In the genomic region with DNA sequence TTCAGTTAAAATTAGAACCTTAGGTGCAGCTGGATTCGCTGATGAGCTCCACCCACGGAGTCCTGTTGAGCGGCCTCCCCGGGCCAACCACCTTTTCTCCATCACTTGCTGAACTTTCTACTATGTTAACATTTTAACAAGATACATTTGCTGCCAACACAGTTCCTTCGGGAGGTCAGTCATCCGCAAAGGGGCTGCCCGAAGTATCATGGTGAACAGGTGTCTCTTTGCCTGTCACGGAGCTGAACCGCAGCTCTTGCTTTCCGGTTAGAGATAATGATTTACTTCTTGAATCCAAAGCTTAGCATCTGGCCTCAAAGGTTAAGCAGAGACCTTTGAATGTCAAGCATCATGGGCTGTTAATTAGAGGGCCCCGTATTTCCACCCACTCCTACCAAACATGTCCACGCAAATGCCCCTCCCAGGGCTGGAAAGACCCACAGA, we compare ENCODE assay signal across 12 mouse cellular contexts.
DNase-seq lines count a peak whose midpoint lies in the region; ATAC-seq lines count a peak whose summit lies in the region.
"Had no signal": no experiment of that assay in that cellular context is flagged by ENCODE, and none has a peak within 500 bp of the region (broad histone marks: within the 10 kb centered on the region; RNA-seq: fewer than 3 reads in every experiment).

No protein-coding gene starts in this region.

- no peak overlapping the region for H3K4me3 ChIP-seq in heart, embryonic 13.5 days
- H3K4me3 ChIP-seq in kidney, embryonic 14.5 days (ENCODE audit: low read length), result no peak overlapping the region
- H3K4me3 ChIP-seq in liver, embryonic 15.5 days (replicated peaks), result peak overlapping the region; percentile 26
- H3K4me3 ChIP-seq: forebrain, embryonic 12.5 days had no signal

- ATAC-seq in heart, embryonic 13.5 days (ENCODE audit: extremely low read depth, insufficient number of reproducible peaks, low FRiP score, low TSS enrichment), result no peak
- peak; percentile 52 for ATAC-seq in activated CD4-positive, CD25-positive, alpha-beta regulatory T cell, adult 4 months
- peak; percentile 78 for ATAC-seq in kidney, embryonic 14.5 days (ENCODE audit: low FRiP score, low TSS enrichment)
- no peak for ATAC-seq in liver, embryonic 15.5 days (ENCODE audit: insufficient read depth)

- H3K4me1 ChIP-seq in heart, embryonic 13.5 days, result peaks cover 52% of the 10 kb centered on the region
- H3K4me1 ChIP-seq in kidney, embryonic 14.5 days (ENCODE audit: control insufficient read depth, insufficient read depth, low read length), result peaks cover 17% of the 10 kb centered on the region
- H3K4me1 ChIP-seq in liver, embryonic 15.5 days (replicated peaks), result peaks cover 86% of the 10 kb centered on the region
- H3K4me1 ChIP-seq: forebrain, embryonic 12.5 days had no signal

- peak overlapping the region; percentile 39; the same call in 1 of the 2 replicates for H3K4me2 ChIP-seq in heart, embryonic 13.5 days
- H3K4me2 ChIP-seq in kidney, embryonic 14.5 days (replicated peaks; ENCODE audit: low read depth, low read length), result peak overlapping the region; percentile 8; the same call in 1 of the 2 replicates
- H3K4me2 ChIP-seq in liver, embryonic 15.5 days, result peak overlapping the region; percentile 60
- H3K4me2 ChIP-seq: forebrain, embryonic 12.5 days had no signal

- H3K9me3 ChIP-seq in heart, embryonic 13.5 days, result no peaks in the 10 kb centered on the region
- H3K9me3 ChIP-seq in kidney, embryonic 14.5 days (ENCODE audit: control insufficient read depth, low read length), result no peaks in the 10 kb centered on the region
- H3K9me3 ChIP-seq in liver, embryonic 15.5 days (replicated peaks), result no peaks in the 10 kb centered on the region
- H3K9me3 ChIP-seq: forebrain, embryonic 12.5 days had no signal

- H3K27ac ChIP-seq in heart, embryonic 13.5 days (replicated peaks), result 0 out of 2 replicates have a peak overlapping the region, but pooled peaks have one; percentile 8
- peak overlapping the region; percentile 42 for H3K27ac ChIP-seq in kidney, embryonic 14.5 days (ENCODE audit: low read depth, low read length)
- peak overlapping the region; percentile 76 for H3K27ac ChIP-seq in liver, embryonic 15.5 days (replicated peaks)
- H3K27ac ChIP-seq: forebrain, embryonic 12.5 days; macrophage had no signal

- H3K36me3 ChIP-seq in heart, embryonic 13.5 days, result no peaks in the 10 kb centered on the region
- no peaks in the 10 kb centered on the region for H3K36me3 ChIP-seq in kidney, embryonic 14.5 days (ENCODE audit: control insufficient read depth, insufficient read depth, low read length)
- H3K36me3 ChIP-seq in liver, embryonic 15.5 days (replicated peaks), result no peaks in the 10 kb centered on the region
- H3K36me3 ChIP-seq: forebrain, embryonic 12.5 days had no signal

- WGBS in heart, embryonic 13.5 days, result 42% methylated on average over 12 of the region's 12 CpGs
- 18% methylated on average over 12 of the region's 12 CpGs for WGBS in kidney, embryonic 14.5 days
- WGBS in liver, embryonic 15.5 days (ENCODE audit: insufficient replicate concordance), result 29% methylated on average over 12 of the region's 12 CpGs

- peaks cover 3% of the 10 kb centered on the region; the same call in 1 of the 2 replicates for H3K27me3 ChIP-seq in heart, embryonic 13.5 days (replicated peaks)
- no peaks in the 10 kb centered on the region for H3K27me3 ChIP-seq in kidney, embryonic 14.5 days (ENCODE audit: control insufficient read depth, insufficient read depth, low read length)
- H3K27me3 ChIP-seq in liver, embryonic 15.5 days, result no peaks in the 10 kb centered on the region
- H3K27me3 ChIP-seq: forebrain, embryonic 12.5 days had no signal

- DNase-seq in heart, postnatal 25 days (ENCODE audit: low spot score), result no peak
- no peak for DNase-seq in left cerebral cortex, adult 8-10 months (ENCODE audit: low spot score in 2 of 2)
- DNase-seq in ovary, postnatal 10 days (ENCODE audit: low spot score), result no peak
- no peak for DNase-seq in gastrocnemius, postnatal 4 days (ENCODE audit: low spot score in 2 of 2)
- DNase-seq: right cerebral cortex, postnatal 14 days; thymus, adult 2 months had no signal

- peak overlapping the region; percentile 4; the same call in 1 of the 2 replicates for H3K9ac ChIP-seq in heart, embryonic 13.5 days
- H3K9ac ChIP-seq in kidney, embryonic 14.5 days (ENCODE audit: low read depth, low read length), result no peak overlapping the region
- H3K9ac ChIP-seq in liver, embryonic 15.5 days, result peak overlapping the region; percentile 46
- H3K9ac ChIP-seq: forebrain, embryonic 12.5 days had no signal

- intact Hi-C loops in heart, postnatal 25 days (cut with DNase I), result no loop called here

Comparison
In these comparisons a context has a peak if more than half of its experiments do, and no peak if none do; other contexts are left out.
1. ATAC-seq: peak in activated CD4-positive, CD25-positive, alpha-beta regulatory T cell, adult 4 months (single experiment) and kidney, embryonic 14.5 days (single experiment); none in heart, embryonic 13.5 days (single experiment) and liver, embryonic 15.5 days (single experiment).
2. H3K27ac ChIP-seq: peak in every context shown above with its lines; median percentile 76 in liver, embryonic 15.5 days; 42 in kidney, embryonic 14.5 days; 8 in heart, embryonic 13.5 days.
3. H3K4me2 ChIP-seq: peak in every context shown above with its lines; median percentile 60 in liver, embryonic 15.5 days; 39 in heart, embryonic 13.5 days; 8 in kidney, embryonic 14.5 days.